Mouse (Mus musculus) kidney, postnatal 0 days (tissue): ENCODE results near the gene Fkbp8. TPM values are rescaled to one million over a fixed set of nuclear protein-coding genes. Genes with fewer than 3 reads are reported as not detected.

Source experiments
- ATAC-seq: fragments of 200-750 bp; cut with Nextera tagmentation; replicated peaks from 2 replicates; pipeline ENCODE4 v1.8.0; 2017; ENCODE audit warnings: low read depth, moderate number of reproducible peaks, moderate TSS enrichment, moderate library complexity; ENCODE audit not compliant: low FRiP score
- DNase-seq: peaks from one replicate; pipeline ENCODE4 v3.0.0-alpha.2; 2016; ENCODE audit warnings: low spot score
- H3K27ac ChIP-seq: fragments of 300-500 bp; sonication (generic); 2 replicates; pipeline ENCODE4 v1.5.1; 2014; ENCODE audit warnings: mild to moderate bottlenecking
- H3K27me3 ChIP-seq: fragments of 300-500 bp; sonication (generic); 2 replicates; pipeline ENCODE4 v1.6.1; 2014; ENCODE audit warnings: low read length, mixed read lengths; ENCODE audit not compliant: insufficient read depth
- H3K36me3 ChIP-seq: fragments of 300-500 bp; sonication (generic); 2 replicates; pipeline ENCODE4 v1.6.1; 2014; ENCODE audit warnings: low read length, mixed read lengths; ENCODE audit not compliant: insufficient read depth
- H3K4me1 ChIP-seq: fragments of 300-500 bp; sonication (generic); replicated peaks from 2 replicates; pipeline ENCODE4 v1.6.1; 2014; ENCODE audit warnings: antibody characterized with exemption, low read length, mixed read lengths; ENCODE audit not compliant: insufficient read depth
- H3K4me2 ChIP-seq: fragments of 300-500 bp; sonication (generic); 2 replicates; pipeline ENCODE4 v1.6.1; 2014; ENCODE audit warnings: mild to moderate bottlenecking, low read length, moderate library complexity, mixed read lengths
- H3K4me3 ChIP-seq: fragments of 300-500 bp; sonication (generic); replicated peaks from 2 replicates; pipeline ENCODE4 v1.5.1; 2014; ENCODE audit warnings: low read depth, low read length
- H3K9ac ChIP-seq: fragments of 300-500 bp; sonication (generic); 2 replicates; pipeline ENCODE4 v1.6.1; 2014; ENCODE audit warnings: low read depth, low read length
- H3K9me3 ChIP-seq: fragments of 300-500 bp; sonication (generic); replicated peaks from 2 replicates; pipeline ENCODE4 v1.6.1; 2016; ENCODE audit warnings: low read length, inconsistent platforms, mixed read lengths
- CTCF ChIP-seq: IDR thresholded peaks from 2 replicates; pipeline ENCODE4 v1.5.1; 2016; ENCODE audit warnings: antibody characterized with exemption, low read depth, mild to moderate bottlenecking, moderate library complexity
- WGBS: fragments of 180-500 bp; shearing (Covaris S2); extraction: QIAGEN DNeasy Blood & Tissue Kit; methylation state at CpG from one replicate; pipeline ENCODE4 v1.1.7; 2014; 5-methylcytosine and 5-hydroxymethylcytosine counted together
- polyA plus RNA-seq: library from polyadenylated mRNA; unstranded; fragments of >200 nt; fragmentation: Nextera tagmentation; extraction: Ambion mirVana; gene quantifications from 2 replicates; pipeline ENCODE4 v1.2.1, GENCODE M21; 2015

Gene Fkbp8
- 249 and 255 TPM in 2 replicates for polyA plus RNA-seq

DNA sequence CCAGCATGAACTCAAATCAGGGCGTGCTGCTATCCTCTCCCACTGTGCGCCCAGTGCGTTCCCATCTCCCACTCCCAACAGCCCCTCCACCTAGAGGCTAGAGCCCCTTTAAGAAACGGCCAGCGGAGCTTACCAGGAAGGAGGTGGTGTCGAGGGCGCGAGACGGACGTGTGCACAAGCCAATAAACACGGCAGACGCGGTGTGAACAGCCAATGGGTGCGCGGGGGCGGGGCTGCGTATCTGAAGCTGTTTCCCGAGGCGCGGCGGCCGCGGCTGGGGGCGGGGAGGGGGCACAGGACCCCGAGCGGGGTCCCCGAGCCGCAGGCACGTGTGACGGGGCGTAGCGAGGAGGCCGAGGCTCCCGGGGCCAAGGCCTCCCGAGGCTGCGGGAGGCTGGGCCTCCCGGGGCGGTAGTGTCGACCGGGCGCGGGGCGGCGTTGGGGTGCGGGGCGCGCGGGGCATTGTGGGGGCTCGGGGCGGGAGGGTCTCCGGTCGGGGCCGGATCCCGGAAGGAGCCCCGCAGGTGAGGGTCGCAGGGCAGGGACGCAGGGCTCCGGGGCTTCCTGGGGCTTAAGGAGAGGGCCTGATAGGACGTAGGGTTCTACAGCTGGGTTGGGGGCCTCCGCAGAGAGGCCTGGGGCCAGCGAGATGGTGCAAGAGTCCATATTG, at the start of gene Fkbp8, which contains the start of gene Kxd1:
TSS of gene Fkbp8 (plus strand) at position 213 of the 670 bp plus-strand sequence.
TSS of gene Kxd1 (minus strand) at position 445 of the 670 bp plus-strand sequence.
- peak within 1 kb of the TSS; percentile 81 for H3K4me3 ChIP-seq
- 1% methylated on average over 61 of the region's 61 CpGs for WGBS
- H3K4me2 ChIP-seq = peak within 1 kb of the TSS; percentile 56
- H3K27me3 ChIP-seq = no peaks in the 10 kb centered on the region
- H3K9me3 ChIP-seq = no peaks in the 10 kb centered on the region
- ATAC-seq (peak; percentile 88), DNase-seq (peak; percentile 97)
- peak within 1 kb of the TSS; percentile 91 for H3K9ac ChIP-seq
- peaks cover 21% of the 10 kb centered on the region for H3K36me3 ChIP-seq
- H3K27ac ChIP-seq = peak within 1 kb of the TSS; percentile 82
- H3K4me1 ChIP-seq = 0 out of 2 replicates have a peak, but pooled peaks cover 5% of the 10 kb centered on the region
- TF ChIP-seq CTCF = no peak

DNA sequence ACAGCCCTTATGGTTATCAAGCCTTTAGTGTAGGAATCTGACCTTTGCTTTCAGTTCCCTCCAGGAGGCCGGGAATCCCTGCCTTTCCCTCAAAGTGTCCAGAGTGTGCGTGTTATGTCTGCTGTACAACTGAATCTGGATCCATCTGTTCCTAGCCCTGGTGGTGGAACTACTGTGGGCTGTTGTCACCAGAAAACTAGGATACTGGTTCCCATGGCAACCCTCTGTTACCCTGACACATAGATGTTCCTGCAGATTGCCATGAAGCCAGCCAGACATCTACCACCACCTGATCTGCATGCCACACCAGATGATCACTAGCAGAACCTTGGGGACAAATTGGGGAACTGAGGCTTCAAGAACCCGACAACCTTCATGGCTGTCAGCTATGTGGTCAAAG, 45.6 kb upstream of the Fkbp8 start:
- H3K4me3 ChIP-seq = no peak overlapping the region
- no peaks in the 10 kb centered on the region for H3K36me3 ChIP-seq
- ATAC-seq = no peak
- 0 out of 2 replicates have a peak, but pooled peaks cover 3% of the 10 kb centered on the region for H3K4me1 ChIP-seq
- no peak for TF ChIP-seq CTCF
- no peak for DNase-seq
- 75% methylated on average over 3 of the region's 3 CpGs for WGBS
- H3K4me2 ChIP-seq = no peak overlapping the region
- peaks cover 14% of the 10 kb centered on the region for H3K27me3 ChIP-seq
- H3K27ac ChIP-seq = no peak overlapping the region
- no peaks in the 10 kb centered on the region for H3K9me3 ChIP-seq
- no peak overlapping the region for H3K9ac ChIP-seq

DNA sequence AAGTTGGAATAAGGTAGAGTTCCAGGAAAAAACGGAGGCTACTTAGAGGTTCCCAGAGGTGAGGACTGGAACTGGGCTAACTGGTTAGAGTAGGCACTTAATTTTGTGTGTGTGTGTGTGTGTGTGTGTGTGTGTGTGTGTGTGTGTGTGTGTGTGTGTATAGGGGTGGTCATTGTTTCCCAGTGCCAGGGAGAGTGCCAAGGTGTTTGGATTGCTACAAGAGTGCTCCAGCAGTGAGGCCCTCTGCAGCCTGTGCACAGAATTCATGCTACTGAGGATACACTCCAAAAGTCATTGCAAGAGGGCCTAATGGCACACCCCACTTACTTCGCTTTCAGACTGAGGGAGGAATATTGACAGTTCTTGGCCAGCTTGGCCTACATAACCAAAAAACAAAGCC, 44.6 kb upstream of the Fkbp8 start:
- Histone ChIP-seq H3K9me3 (no peaks in the 10 kb centered on the region), H3K27ac (no peak overlapping the region), H3K4me3 (no peak overlapping the region), H3K4me1 (0 out of 2 replicates have a peak, but pooled peaks cover 5% of the 10 kb centered on the region), H3K36me3 (no peaks in the 10 kb centered on the region), H3K9ac (no peak overlapping the region), H3K27me3 (peaks cover 19% of the 10 kb centered on the region), H3K4me2 (no peak overlapping the region)
- 61% methylated on average over 2 of the region's 2 CpGs for WGBS
- no peak for TF ChIP-seq CTCF
- ATAC-seq (no peak), DNase-seq (no peak)

DNA sequence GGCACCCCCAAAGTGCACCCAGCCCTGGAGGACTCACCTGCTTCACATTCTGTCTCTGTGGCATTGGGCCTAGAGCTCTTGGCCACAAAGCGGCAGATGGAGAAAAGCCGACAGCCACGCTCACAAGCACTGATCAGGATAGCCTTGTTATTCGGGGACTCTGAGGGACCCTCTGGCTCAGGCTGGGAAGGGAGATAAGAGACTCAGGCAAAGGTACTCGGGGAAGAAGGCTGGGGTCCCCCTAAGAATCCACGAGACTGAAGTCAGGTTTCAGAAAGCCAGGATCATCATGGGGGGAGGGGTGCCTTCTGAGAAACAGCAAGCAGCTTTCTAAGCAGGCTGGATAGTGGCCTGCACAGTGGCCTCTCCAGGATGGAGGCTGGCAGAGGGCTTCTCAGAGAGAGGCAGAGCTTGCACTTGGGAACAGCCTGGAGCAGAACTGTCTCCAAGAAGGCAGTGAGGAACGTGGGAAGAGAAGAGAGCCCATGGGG, 41.3 kb upstream of the Fkbp8 start:
- Histone ChIP-seq H3K4me1 (peaks cover 24% of the 10 kb centered on the region), H3K27ac (no peak overlapping the region), H3K27me3 (peaks cover 47% of the 10 kb centered on the region), H3K9me3 (no peaks in the 10 kb centered on the region), H3K4me2 (no peak overlapping the region), H3K4me3 (no peak overlapping the region), H3K9ac (no peak overlapping the region), H3K36me3 (no peaks in the 10 kb centered on the region)
- TF ChIP-seq CTCF = no peak
- DNase-seq (no peak), ATAC-seq (no peak)
- WGBS = 66% methylated on average over 7 of the region's 7 CpGs

DNA sequence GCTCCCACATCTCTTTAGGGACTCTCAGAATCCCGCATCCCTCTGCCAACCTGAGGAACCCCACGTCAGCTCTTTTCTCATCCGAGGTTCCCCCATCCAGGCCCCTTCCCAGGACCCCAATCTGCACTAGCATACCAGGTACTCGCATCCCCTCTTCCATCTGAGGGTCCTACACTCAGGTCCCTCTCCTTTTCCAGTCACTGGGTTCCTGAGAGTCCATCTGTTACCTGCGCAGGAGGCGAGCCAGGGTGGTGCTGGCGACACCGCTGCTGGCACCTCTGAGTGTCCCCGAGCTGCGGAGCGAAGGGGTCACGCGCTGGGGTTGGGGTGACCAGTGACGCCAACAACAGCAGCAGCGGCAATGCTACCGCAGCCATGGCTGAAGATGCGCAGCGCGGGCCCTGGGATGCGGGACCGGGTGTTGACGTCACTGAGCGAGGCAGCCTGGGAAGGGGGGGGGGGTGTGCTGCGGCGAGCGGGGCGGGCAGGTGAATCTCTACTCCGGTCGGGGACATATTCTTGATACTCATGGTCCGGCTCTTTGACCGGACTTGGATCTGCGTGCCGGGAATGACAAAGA, 40.5 kb upstream of the Fkbp8 start, which contains the start of gene Tmem59l:
TSS of gene Tmem59l (minus strand) at position 418 of the 580 bp plus-strand sequence.
- Histone ChIP-seq H3K27ac (no peak within 1 kb of the TSS), H3K27me3 (peaks cover 55% of the 10 kb centered on the region), H3K4me2 (peak within 1 kb of the TSS; percentile 61), H3K9ac (peak within 1 kb of the TSS; percentile 40; the same call in 1 of the 2 replicates), H3K4me3 (peak within 1 kb of the TSS; percentile 21; the same call in 1 of the 2 replicates), H3K36me3 (no peaks in the 10 kb centered on the region), H3K4me1 (peaks cover 24% of the 10 kb centered on the region), H3K9me3 (no peaks in the 10 kb centered on the region)
- 9% methylated on average over 33 of the region's 33 CpGs for WGBS
- DNase-seq (no peak), ATAC-seq (no peak)
- no peak for TF ChIP-seq CTCF

DNA sequence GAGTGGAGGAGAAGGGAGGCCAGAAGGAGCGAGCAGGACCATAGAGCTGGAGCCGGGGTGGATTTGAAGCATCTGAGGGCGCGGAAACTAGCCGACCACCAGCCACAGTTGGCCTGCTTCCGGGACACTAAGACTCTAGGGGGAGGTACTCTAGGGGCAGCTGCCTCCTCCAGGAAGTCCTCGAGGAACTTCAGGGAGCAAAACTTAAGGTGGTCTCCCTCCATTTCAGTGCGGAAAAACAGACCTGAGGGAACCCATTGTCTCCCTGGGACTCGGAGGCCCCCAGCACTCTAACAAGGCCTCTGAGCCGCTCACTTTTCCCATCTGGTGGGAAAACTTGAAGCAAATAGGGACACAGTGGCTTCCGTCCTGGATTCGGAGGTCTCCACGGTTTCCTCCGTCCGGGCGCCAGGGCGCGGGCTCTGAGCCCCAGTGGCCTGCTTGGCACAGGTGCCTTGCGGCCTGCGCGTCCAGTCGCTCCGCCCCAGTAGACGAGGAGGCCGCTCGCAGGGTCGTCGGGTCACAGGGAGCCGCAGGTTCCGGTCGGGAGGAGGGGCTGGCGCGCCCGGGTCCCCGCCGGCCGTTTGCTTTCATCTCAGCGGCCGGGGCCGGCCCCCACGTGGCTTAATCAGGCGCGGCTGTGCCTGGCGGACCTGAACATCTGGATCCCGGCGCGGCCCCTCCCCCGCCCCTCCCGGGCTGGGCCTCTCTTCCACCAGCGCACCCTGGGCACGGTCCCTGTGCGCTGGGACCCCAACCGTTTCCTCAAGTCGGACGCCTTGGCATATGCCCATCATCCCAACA, 39.3 kb upstream of the Fkbp8 start:
- Histone ChIP-seq H3K9me3 (no peaks in the 10 kb centered on the region), H3K36me3 (no peaks in the 10 kb centered on the region), H3K27ac (no peak overlapping the region), H3K4me2 (peak overlapping the region; percentile 61), H3K4me1 (peaks cover 28% of the 10 kb centered on the region), H3K27me3 (peaks cover 66% of the 10 kb centered on the region), H3K4me3 (peak overlapping the region; percentile 21; the same call in 1 of the 2 replicates), H3K9ac (peak overlapping the region; percentile 40; the same call in 1 of the 2 replicates)
- ATAC-seq = peak; percentile 26; the same call in 1 of the 2 replicates
- WGBS = 5% methylated on average over 55 of the region's 55 CpGs
- TF ChIP-seq CTCF = no peak
- DNase-seq = no peak
